In genomic region chr10:27863625-27864024, GRCm38 (mm10) we compare ENCODE assay signal across 29 mouse cellular contexts.
A peak's percentile ranks its signal among the peaks of the same experiment; 100 is the strongest.
DNase-seq lines count a peak whose midpoint lies in the region; ATAC-seq and TF ChIP-seq lines count a peak whose summit lies in the region.
"Had no signal": no experiment of that assay in that cellular context is flagged by ENCODE, and none has a peak within 500 bp of the region (broad histone marks: within the 10 kb centered on the region; RNA-seq: fewer than 3 reads in every experiment).

No protein-coding gene starts in this region.

- no peaks in the 10 kb centered on the region for H3K4me1 ChIP-seq in intestine, postnatal 0 days (replicated peaks; ENCODE audit: control insufficient read depth, insufficient read depth, low read length)
- H3K4me1 ChIP-seq: embryonic facial prominence, embryonic 13.5 days; hindbrain, embryonic 10.5 days; intestine, embryonic 15.5 days; liver, embryonic 13.5 days; midbrain, embryonic 10.5 days; neural tube, embryonic 15.5 days; stomach, embryonic 15.5 days had no signal

- no peaks in the 10 kb centered on the region for H3K36me3 ChIP-seq in intestine, postnatal 0 days (ENCODE audit: control insufficient read depth, insufficient read depth)
- H3K36me3 ChIP-seq: embryonic facial prominence, embryonic 13.5 days; hindbrain, embryonic 10.5 days; intestine, embryonic 15.5 days; liver, embryonic 13.5 days; midbrain, embryonic 10.5 days; neural tube, embryonic 15.5 days; stomach, embryonic 15.5 days had no signal

- H3K4me2 ChIP-seq in intestine, postnatal 0 days (replicated peaks; ENCODE audit: low read depth), result no peak overlapping the region
- H3K4me2 ChIP-seq: embryonic facial prominence, embryonic 13.5 days; heart, embryonic 11.5 days; intestine, embryonic 15.5 days; liver, embryonic 13.5 days; neural tube, embryonic 15.5 days; stomach, embryonic 15.5 days had no signal

- H3K9ac ChIP-seq in intestine, postnatal 0 days (ENCODE audit: low read depth, low read length), result no peak overlapping the region
- H3K9ac ChIP-seq: embryonic facial prominence, embryonic 13.5 days; intestine, embryonic 15.5 days; liver, embryonic 13.5 days; neural tube, embryonic 15.5 days; stomach, embryonic 15.5 days had no signal

- no peak for ATAC-seq in intestine, postnatal 0 days
- ATAC-seq: CD4-positive, CD25-positive, alpha-beta regulatory T cell, adult 4 months; forebrain, embryonic 14.5 days; hindbrain, embryonic 16.5 days; intestine, embryonic 15.5 days had no signal

- H3K27me3 ChIP-seq in intestine, postnatal 0 days (replicated peaks; ENCODE audit: control insufficient read depth, insufficient read depth, low read length), result no peaks in the 10 kb centered on the region
- H3K27me3 ChIP-seq: embryonic facial prominence, embryonic 13.5 days; intestine, embryonic 15.5 days; liver, embryonic 13.5 days; neural tube, embryonic 15.5 days; stomach, embryonic 15.5 days had no signal

- WGBS in intestine, postnatal 0 days, result 59% methylated on average over 2 of the region's 2 CpGs

- DNase-seq in 3134 (ENCODE audit: extremely low read depth, insufficient read length, low spot score), result peak; percentile 79
- peak; percentile 2 for DNase-seq in 416B (ENCODE audit: low read depth)
- DNase-seq in adipocyte (ENCODE audit: low spot score), result peak; percentile 67
- DNase-seq in fat pad, adult 2 months (ENCODE audit: extremely low read depth, low read depth, low spot score), result peak; percentile 11
- DNase-seq in spleen, adult 12 weeks (ENCODE audit: low spot score), result no peak
- no peak for DNase-seq in embryo, embryonic 9.5 days (ENCODE audit: extremely low spot score)
- DNase-seq: cerebellum, adult 11-12 months; cerebellum, postnatal 14 days; gastrocnemius, adult 2 months; kidney, postnatal 25 days; layer of hippocampus, adult 9-11 months; liver, embryonic 13.5 days; right cerebral cortex, adult 18-20 months; right cerebral cortex, postnatal 4 days; thymus, postnatal 25 days had no signal

- H3K4me3 ChIP-seq in intestine, postnatal 0 days (ENCODE audit: low read depth, low read length), result no peak overlapping the region
- H3K4me3 ChIP-seq: embryonic facial prominence, embryonic 13.5 days; erythroblast, embryonic 14.5 days; gastrocnemius, adult 2 months; hindbrain, embryonic 10.5 days; intestine, embryonic 15.5 days; left cerebral cortex, adult 2 months; liver, embryonic 13.5 days; midbrain, embryonic 10.5 days; neural tube, embryonic 15.5 days; stomach, embryonic 15.5 days had no signal

- no peaks in the 10 kb centered on the region for H3K9me3 ChIP-seq in intestine, postnatal 0 days (ENCODE audit: control insufficient read depth)
- H3K9me3 ChIP-seq: embryonic facial prominence, embryonic 13.5 days; intestine, embryonic 15.5 days; liver, embryonic 13.5 days; midbrain, embryonic 10.5 days; neural tube, embryonic 15.5 days; stomach, embryonic 15.5 days had no signal

- no peak for TF ChIP-seq CTCF in intestine, postnatal 0 days (IDR thresholded peaks at IDR 0.05; ENCODE audit: low read depth)

- no peak overlapping the region for H3K27ac ChIP-seq in intestine, postnatal 0 days (ENCODE audit: low read depth, low read length)
- H3K27ac ChIP-seq: embryonic facial prominence, embryonic 13.5 days; gastrocnemius, adult 2 months; hindbrain, embryonic 10.5 days; intestine, embryonic 15.5 days; left cerebral cortex, adult 2 months; liver, embryonic 13.5 days; macrophage; midbrain, embryonic 10.5 days; neural tube, embryonic 15.5 days; stomach, embryonic 15.5 days had no signal

Comparison
In these comparisons a context has a peak if more than half of its experiments do, and no peak if none do; other contexts are left out.
1. DNase-seq: peak in 3134 (single experiment), 416B (single experiment), adipocyte (single experiment) and fat pad, adult 2 months (single experiment); none in spleen, adult 12 weeks (single experiment) and embryo, embryonic 9.5 days (single experiment).